Mouse (Mus musculus): ENCODE data around the gene Prph2. TPM values are rescaled to one million over a fixed set of nuclear protein-coding genes. Genes with fewer than 3 reads are reported as not detected.

The Prph2 gene
- polyA plus RNA-seq, 1 experiment = not detected

DNA sequence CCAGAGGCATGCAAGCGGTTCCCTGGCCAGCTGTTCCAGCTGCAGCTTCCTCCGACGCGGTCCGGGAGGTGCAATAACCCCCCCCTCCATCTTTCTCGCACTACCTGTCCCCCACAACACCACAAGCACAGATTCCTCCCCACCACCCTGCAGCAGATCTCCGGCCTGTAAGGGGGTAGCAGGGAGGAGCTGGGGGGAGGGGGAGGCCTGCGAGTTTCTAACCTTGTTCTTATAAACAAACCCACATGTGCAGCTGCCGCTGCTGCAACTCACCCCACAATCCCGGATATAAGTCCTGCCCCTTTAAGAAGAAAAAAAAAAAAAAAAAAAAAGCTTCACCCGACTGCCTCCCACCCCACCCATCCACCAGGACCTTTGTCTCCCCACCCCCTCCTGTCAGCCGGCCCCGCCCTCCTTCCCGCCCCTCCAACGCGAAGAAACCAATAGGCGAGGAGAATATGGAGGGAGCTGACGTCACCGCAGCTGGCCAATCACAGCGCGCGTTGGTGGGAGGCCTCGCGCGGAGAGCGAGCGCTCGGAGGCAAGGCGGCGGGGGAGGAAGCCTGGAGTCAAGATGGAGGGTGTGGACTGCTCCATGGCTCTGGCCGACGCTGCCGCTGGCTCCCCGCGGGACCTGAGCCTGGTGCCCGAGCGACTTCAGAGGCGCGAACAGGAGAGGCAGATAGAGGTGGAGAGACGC is 20.0 kb upstream of the Prph2 start, which contains the start of gene Tbcc:
TSS of gene Tbcc (plus strand) at position 569 of the 700 bp plus-strand sequence.
- Histone ChIP-seq H3K4me3 (ENCODE audit: insufficient read depth, low read length) (peak within 1 kb of the TSS; percentile 94), H3K4me1 (ENCODE audit: control insufficient read depth, insufficient read depth, low read length) (peaks cover 14% of the 10 kb centered on the region), H3K27ac (ENCODE audit: insufficient read depth, low read depth, low read length) (peak within 1 kb of the TSS; percentile 84)
- TF ChIP-seq CTCF (IDR thresholded peaks at IDR 0.05; ENCODE audit: low read depth, low read length) (no peak), POLR2A (IDR thresholded peaks at IDR 0.05; ENCODE audit: borderline replicate concordance, low read depth, low read length) (peak; percentile 22; the same call in 1 of the 2 replicates)

DNA sequence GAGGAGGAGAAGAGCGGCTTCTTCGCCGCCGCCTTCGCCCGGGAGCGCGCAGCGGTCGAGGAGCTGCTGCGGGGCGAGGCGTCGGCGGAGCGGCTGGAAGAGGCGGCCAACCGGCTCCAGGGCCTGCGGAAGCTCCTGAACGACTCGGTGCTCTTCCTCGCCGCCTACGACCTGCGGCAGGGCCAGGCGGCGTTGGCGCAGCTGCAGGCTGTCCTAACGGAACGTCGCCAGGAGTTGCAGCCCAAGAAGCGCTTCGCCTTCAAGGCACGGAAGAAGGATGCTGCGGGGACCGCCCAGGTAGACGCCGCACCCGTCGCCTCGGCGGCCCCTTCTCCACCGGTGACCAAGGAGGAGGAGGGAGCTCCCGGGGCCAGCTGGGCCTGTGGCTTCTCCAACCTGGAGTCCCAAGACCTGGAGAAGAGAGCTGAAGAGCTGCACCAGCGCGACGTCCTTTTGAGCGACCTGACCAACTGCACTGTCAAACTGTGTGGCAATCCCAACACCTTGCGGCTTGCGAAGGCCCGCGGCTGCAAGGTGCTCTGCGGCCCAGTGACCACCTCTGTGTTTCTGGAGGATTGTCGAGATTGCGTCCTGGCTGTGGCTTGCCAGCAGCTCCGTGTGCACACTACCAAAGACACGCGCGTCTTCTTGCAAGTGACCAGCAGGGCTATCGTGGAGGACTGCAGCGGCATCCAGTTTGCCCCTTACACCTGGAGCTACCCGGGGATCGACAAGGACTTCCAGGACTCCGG is 19.2 kb upstream of the Prph2 start:
- Histone ChIP-seq H3K4me1 (ENCODE audit: control insufficient read depth, insufficient read depth, low read length) (peaks cover 14% of the 10 kb centered on the region), H3K4me3 (ENCODE audit: insufficient read depth, low read length) (peak overlapping the region; percentile 94), H3K27ac (ENCODE audit: insufficient read depth, low read depth, low read length) (peak overlapping the region; percentile 79)
- no peak for TF ChIP-seq CTCF (IDR thresholded peaks at IDR 0.05; ENCODE audit: low read depth, low read length)
- no peak for TF ChIP-seq POLR2A (IDR thresholded peaks at IDR 0.05; ENCODE audit: borderline replicate concordance, low read depth, low read length)

DNA sequence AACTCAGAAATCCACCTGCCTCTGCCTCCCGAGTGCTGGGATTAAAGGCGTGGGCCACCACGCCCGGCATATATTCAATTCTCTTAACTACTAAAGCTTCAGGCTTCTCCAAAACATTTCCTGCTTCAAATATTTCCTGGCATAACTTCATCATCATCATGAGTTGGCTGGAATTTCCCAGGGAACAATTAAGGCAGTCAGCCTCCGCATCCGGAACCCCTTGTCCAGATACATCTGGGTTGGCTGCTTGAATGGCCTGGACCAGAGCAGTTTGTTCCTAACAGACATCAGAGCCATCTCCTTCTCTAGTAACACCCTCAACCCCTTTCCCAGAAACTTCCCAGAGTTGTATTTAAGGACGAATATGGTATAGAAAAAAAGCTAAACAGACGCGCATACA is 14.8 kb upstream of the Prph2 start:
- Histone ChIP-seq H3K4me3 (ENCODE audit: insufficient read depth, low read length) (no peak overlapping the region), H3K27ac (ENCODE audit: insufficient read depth, low read depth, low read length) (no peak overlapping the region), H3K4me1 (ENCODE audit: control insufficient read depth, insufficient read depth, low read length) (peaks cover 12% of the 10 kb centered on the region)
- TF ChIP-seq CTCF (IDR thresholded peaks at IDR 0.05; ENCODE audit: low read depth, low read length) (no peak), POLR2A (IDR thresholded peaks at IDR 0.05; ENCODE audit: borderline replicate concordance, low read depth, low read length) (no peak)

DNA sequence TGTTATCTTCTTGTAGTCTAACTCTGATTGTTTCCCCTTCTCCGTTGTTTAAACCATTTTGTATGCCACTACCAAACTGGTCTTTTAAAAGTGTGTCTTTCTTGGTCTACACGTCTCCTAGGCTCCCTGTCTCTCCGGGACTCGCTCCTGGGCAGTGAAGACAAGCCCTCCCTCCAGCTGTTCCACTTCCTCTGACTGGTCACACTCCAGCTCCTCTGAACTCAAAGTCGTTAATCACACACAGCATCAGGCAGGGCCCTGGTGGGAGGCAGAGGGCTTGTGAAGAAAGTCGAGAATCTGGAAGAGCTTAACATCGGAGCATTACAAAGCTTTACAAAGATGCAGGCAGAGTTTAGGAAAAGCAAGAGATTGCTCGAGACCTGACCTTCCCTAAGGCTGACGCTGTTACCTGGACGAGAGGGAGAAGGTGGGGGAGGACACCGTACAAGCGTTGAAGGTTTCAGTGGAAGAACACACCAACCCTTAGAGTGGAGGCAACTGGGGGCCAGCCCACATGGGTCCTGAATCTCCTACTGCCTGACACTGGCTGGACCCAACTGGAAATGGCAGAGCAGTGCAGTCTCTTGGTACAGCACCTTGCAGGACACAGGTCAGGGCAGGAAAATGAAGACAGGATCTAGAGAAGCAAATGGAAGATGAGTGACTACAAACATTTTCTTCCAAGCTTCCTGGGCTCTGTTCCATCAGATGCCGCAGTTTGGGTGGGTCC is 12.9 kb upstream of the Prph2 start:
- no peak for TF ChIP-seq POLR2A (IDR thresholded peaks at IDR 0.05; ENCODE audit: borderline replicate concordance, low read depth, low read length)
- no peak for TF ChIP-seq CTCF (IDR thresholded peaks at IDR 0.05; ENCODE audit: low read depth, low read length)
- peaks cover 4% of the 10 kb centered on the region for H3K4me1 ChIP-seq (ENCODE audit: control insufficient read depth, insufficient read depth, low read length)
- no peak overlapping the region for H3K27ac ChIP-seq (ENCODE audit: insufficient read depth, low read depth, low read length)
- H3K4me3 ChIP-seq (ENCODE audit: insufficient read depth, low read length) = no peak overlapping the region

DNA sequence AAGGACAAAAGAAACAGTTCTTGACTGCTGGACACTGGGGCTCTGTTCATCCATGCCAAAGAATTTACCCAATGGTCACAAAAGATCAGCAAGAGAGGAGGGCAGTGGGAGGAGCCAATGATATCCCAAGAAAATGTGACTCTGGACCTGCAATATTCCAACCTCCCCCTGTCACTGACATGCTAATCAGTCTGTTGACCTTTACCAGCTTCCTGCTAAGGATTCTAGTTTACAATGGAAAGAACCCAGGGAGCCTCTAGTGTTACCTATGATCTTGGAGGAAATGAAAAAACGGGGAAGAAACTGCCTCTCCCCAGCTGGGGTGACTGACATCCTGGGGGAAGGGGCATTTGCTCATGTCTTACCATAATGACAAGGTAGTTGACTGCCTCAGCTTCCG is 9.3 kb upstream of the Prph2 start:
- Histone ChIP-seq H3K4me1 (ENCODE audit: control insufficient read depth, insufficient read depth, low read length) (0 out of 2 replicates have a peak, but pooled peaks cover 2% of the 10 kb centered on the region), H3K27ac (ENCODE audit: insufficient read depth, low read depth, low read length) (no peak overlapping the region), H3K4me3 (ENCODE audit: insufficient read depth, low read length) (no peak overlapping the region)
- TF ChIP-seq POLR2A (IDR thresholded peaks at IDR 0.05; ENCODE audit: borderline replicate concordance, low read depth, low read length) (no peak), CTCF (IDR thresholded peaks at IDR 0.05; ENCODE audit: low read depth, low read length) (no peak)

DNA sequence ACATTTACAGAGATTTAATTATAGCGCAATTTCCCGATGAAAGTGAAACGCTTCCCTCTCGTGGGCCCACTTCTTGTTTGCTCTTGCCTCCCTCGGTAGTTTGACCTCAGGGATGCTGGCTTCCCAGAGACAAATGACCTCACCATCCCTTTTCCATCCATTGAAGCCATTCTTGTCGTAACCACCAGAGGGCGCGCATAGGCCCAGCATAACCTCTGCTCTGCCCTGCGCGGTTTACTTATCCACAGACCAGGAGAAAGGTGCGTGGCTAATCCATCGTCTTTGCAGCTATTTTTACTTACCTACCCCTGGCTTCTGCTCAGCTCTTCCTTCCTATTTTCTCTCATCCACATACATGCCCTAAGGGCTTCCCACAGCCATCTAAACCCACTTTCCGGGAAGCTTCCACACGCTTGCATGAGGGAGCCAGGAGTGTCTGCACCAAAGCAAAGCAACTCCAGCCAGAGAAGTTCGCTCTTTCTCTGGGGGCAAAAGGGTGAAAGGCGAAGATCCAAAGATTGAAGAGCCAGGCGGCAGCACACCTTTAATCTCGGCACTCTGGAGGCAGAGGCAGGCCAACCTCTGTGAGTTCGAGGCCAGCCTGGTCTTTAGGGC is 6.3 kb upstream of the Prph2 start:
- Histone ChIP-seq H3K4me3 (ENCODE audit: insufficient read depth, low read length) (no peak overlapping the region), H3K27ac (ENCODE audit: insufficient read depth, low read depth, low read length) (no peak overlapping the region), H3K4me1 (ENCODE audit: control insufficient read depth, insufficient read depth, low read length) (0 out of 2 replicates have a peak, but pooled peaks cover 2% of the 10 kb centered on the region)
- no peak for TF ChIP-seq POLR2A (IDR thresholded peaks at IDR 0.05; ENCODE audit: borderline replicate concordance, low read depth, low read length)
- peak; percentile 70 for TF ChIP-seq CTCF (IDR thresholded peaks at IDR 0.05; ENCODE audit: low read depth, low read length)

DNA sequence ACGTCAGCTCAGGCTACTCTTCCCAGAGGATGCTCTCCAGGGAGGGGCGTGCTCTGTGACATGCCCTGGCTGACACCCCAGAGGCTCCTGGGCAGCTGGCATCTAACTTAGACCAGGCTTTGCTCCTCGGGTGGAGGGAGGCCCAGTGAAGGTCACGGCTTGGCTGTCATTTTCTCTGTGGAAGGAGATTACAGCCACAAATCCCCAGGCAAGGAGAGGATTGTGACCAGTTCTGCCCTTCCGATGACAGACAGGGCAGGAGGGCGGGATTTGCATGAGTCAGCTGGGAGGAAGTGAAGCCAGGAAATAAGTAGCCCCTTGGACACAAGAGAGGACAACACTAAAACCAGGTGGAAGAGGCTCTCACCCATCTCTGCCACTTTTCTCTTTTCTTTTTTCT is 2.1 kb downstream of the Prph2 start:
- H3K4me3 ChIP-seq (ENCODE audit: insufficient read depth, low read length) = no peak overlapping the region
- no peak for TF ChIP-seq CTCF (IDR thresholded peaks at IDR 0.05; ENCODE audit: low read depth, low read length)
- 0 out of 2 replicates have a peak, but pooled peaks cover 5% of the 10 kb centered on the region for H3K4me1 ChIP-seq (ENCODE audit: control insufficient read depth, insufficient read depth, low read length)
- H3K27ac ChIP-seq (ENCODE audit: insufficient read depth, low read depth, low read length) = no peak overlapping the region

DNA sequence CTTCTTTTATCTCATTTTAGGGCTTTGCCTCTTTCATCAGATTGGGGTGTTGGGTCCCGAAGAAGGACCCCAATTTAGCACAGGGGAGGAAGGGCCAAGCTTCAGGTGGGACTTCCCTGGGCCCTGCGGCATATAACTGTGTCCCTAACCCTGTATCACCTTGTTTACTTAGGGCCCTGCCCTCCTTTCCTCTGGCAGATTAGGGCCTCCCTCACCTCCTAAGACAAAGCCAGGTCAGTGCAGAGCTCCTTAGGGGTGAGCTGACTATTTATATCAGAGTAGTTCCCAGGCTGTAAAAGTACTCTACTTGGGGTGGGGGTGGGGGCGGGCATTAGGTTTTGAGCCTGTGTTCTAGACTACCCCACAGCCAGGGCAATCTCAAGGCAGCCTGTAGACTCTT is 4.9 kb downstream of the Prph2 start:
- H3K4me1 ChIP-seq (ENCODE audit: control insufficient read depth, insufficient read depth, low read length) = 0 out of 2 replicates have a peak, but pooled peaks cover 5% of the 10 kb centered on the region
- TF ChIP-seq CTCF (IDR thresholded peaks at IDR 0.05; ENCODE audit: low read depth, low read length) (no peak), POLR2A (IDR thresholded peaks at IDR 0.05; ENCODE audit: borderline replicate concordance, low read depth, low read length) (no peak)
- H3K4me3 ChIP-seq (ENCODE audit: insufficient read depth, low read length) = no peak overlapping the region
- no peak overlapping the region for H3K27ac ChIP-seq (ENCODE audit: insufficient read depth, low read depth, low read length)

DNA sequence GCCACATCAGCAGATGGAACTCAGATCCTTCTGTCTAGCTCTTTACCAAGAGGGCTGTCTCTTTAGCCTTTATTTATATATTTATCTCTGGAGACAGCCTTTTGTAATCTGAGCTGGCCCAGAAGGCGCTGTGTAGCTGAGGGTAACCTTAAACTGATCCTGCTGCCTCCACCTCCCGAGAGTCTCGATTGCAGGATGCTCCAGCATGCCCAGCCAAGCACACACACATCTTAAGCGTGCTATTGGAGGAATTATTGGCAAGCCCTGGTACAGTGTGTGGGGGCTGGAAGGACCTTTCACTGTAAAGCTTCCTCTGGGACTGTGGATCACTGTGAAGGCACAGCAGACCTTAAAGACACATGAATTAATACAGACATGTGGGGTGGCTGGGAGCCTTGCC is 8.7 kb downstream of the Prph2 start:
- Histone ChIP-seq H3K27ac (ENCODE audit: insufficient read depth, low read depth, low read length) (no peak overlapping the region), H3K4me3 (ENCODE audit: insufficient read depth, low read length) (no peak overlapping the region), H3K4me1 (ENCODE audit: control insufficient read depth, insufficient read depth, low read length) (peaks cover 4% of the 10 kb centered on the region)
- no peak for TF ChIP-seq CTCF (IDR thresholded peaks at IDR 0.05; ENCODE audit: low read depth, low read length)
- no peak for TF ChIP-seq POLR2A (IDR thresholded peaks at IDR 0.05; ENCODE audit: borderline replicate concordance, low read depth, low read length)

Data from bone marrow macrophage, adult 2 months (primary cell).